Mouse (Mus musculus): Measurements from ENCODE around the gene Armc6. TPM values are rescaled to one million over a fixed set of nuclear protein-coding genes. Genes with fewer than 3 reads are reported as not detected.

Armc6 gene
- polyA plus RNA-seq, 1 experiment from 2014 or later, result 17.8 TPM

- no peaks in the 10 kb centered on the region for H3K9me3 ChIP-seq (replicated peaks; ENCODE audit: control insufficient read depth, low read length)
- H3K4me3 ChIP-seq (ENCODE audit: low read depth, low read length), result no peak overlapping the region
- no peak for ATAC-seq (replicated peaks; ENCODE audit: insufficient number of reproducible peaks, low FRiP score, low TSS enrichment)
- no peak overlapping the region for H3K9ac ChIP-seq (ENCODE audit: low read depth, low read length)
- H3K27ac ChIP-seq (ENCODE audit: low read depth, low read length), result no peak overlapping the region
- H3K4me2 ChIP-seq, result no peak overlapping the region
- H3K4me1 ChIP-seq (ENCODE audit: control insufficient read depth, insufficient read depth, low read length), result peaks cover 10% of the 10 kb centered on the region
- 72% methylated on average over 5 of the region's 5 CpGs for WGBS (ENCODE audit: insufficient replicate concordance)
- no peaks in the 10 kb centered on the region for H3K36me3 ChIP-seq (ENCODE audit: control insufficient read depth, insufficient read depth, low read length)
- H3K27me3 ChIP-seq (ENCODE audit: control insufficient read depth, insufficient read depth, low read length), result 0 out of 2 replicates have a peak, but pooled peaks cover 2% of the 10 kb centered on the region
These were observed 34.1 kb downstream of the Armc6 start for GRCm38 (mm10) chr8:70200098-70200681.

- H3K9me3 ChIP-seq (replicated peaks; ENCODE audit: control insufficient read depth, low read length), result no peaks in the 10 kb centered on the region
- H3K4me1 ChIP-seq (ENCODE audit: control insufficient read depth, insufficient read depth, low read length), result no peaks in the 10 kb centered on the region; the same call in 1 of the 2 replicates
- no peak overlapping the region for H3K4me2 ChIP-seq
- H3K27ac ChIP-seq (ENCODE audit: low read depth, low read length), result no peak overlapping the region
- H3K9ac ChIP-seq (ENCODE audit: low read depth, low read length), result no peak overlapping the region
- H3K27me3 ChIP-seq (ENCODE audit: control insufficient read depth, insufficient read depth, low read length), result 0 out of 2 replicates have a peak, but pooled peaks cover 2% of the 10 kb centered on the region
- H3K4me3 ChIP-seq (ENCODE audit: low read depth, low read length), result no peak overlapping the region
- 50% methylated on average over 7 of the region's 7 CpGs for WGBS (ENCODE audit: insufficient replicate concordance)
- no peaks in the 10 kb centered on the region for H3K36me3 ChIP-seq (ENCODE audit: control insufficient read depth, insufficient read depth, low read length)
- no peak for ATAC-seq (replicated peaks; ENCODE audit: insufficient number of reproducible peaks, low FRiP score, low TSS enrichment)
These were observed 36.7 kb downstream of the Armc6 start for GRCm38 (mm10) chr8:70197603-70198002.

- Histone ChIP-seq H3K9ac (ENCODE audit: low read depth, low read length) (no peak overlapping the region), H3K4me1 (ENCODE audit: control insufficient read depth, insufficient read depth, low read length) (no peaks in the 10 kb centered on the region), H3K9me3 (replicated peaks; ENCODE audit: control insufficient read depth, low read length) (no peaks in the 10 kb centered on the region), H3K4me2 (no peak overlapping the region), H3K36me3 (ENCODE audit: control insufficient read depth, insufficient read depth, low read length) (no peaks in the 10 kb centered on the region), H3K27ac (ENCODE audit: low read depth, low read length) (no peak overlapping the region), H3K4me3 (ENCODE audit: low read depth, low read length) (no peak overlapping the region), H3K27me3 (ENCODE audit: control insufficient read depth, insufficient read depth, low read length) (0 out of 2 replicates have a peak, but pooled peaks cover 2% of the 10 kb centered on the region)
- WGBS (ENCODE audit: insufficient replicate concordance), result 69% methylated on average over 2 of the region's 2 CpGs
- ATAC-seq (replicated peaks; ENCODE audit: insufficient number of reproducible peaks, low FRiP score, low TSS enrichment), result no peak
These were observed 38.5 kb downstream of the Armc6 start for GRCm38 (mm10) chr8:70195762-70196161.

- 73% methylated on average over 3 of the region's 3 CpGs for WGBS (ENCODE audit: insufficient replicate concordance)
- Histone ChIP-seq H3K4me2 (no peak overlapping the region), H3K9me3 (replicated peaks; ENCODE audit: control insufficient read depth, low read length) (no peaks in the 10 kb centered on the region), H3K4me3 (ENCODE audit: low read depth, low read length) (no peak overlapping the region), H3K27ac (ENCODE audit: low read depth, low read length) (no peak overlapping the region), H3K27me3 (ENCODE audit: control insufficient read depth, insufficient read depth, low read length) (0 out of 2 replicates have a peak, but pooled peaks cover 2% of the 10 kb centered on the region), H3K36me3 (ENCODE audit: control insufficient read depth, insufficient read depth, low read length) (no peaks in the 10 kb centered on the region), H3K9ac (ENCODE audit: low read depth, low read length) (no peak overlapping the region), H3K4me1 (ENCODE audit: control insufficient read depth, insufficient read depth, low read length) (no peaks in the 10 kb centered on the region)
- ATAC-seq (replicated peaks; ENCODE audit: insufficient number of reproducible peaks, low FRiP score, low TSS enrichment), result no peak
These were observed 40.1 kb downstream of the Armc6 start for GRCm38 (mm10) chr8:70194191-70194590.

- ATAC-seq (replicated peaks; ENCODE audit: insufficient number of reproducible peaks, low FRiP score, low TSS enrichment), result no peak
- no peaks in the 10 kb centered on the region for H3K27me3 ChIP-seq (ENCODE audit: control insufficient read depth, insufficient read depth, low read length)
- H3K9ac ChIP-seq (ENCODE audit: low read depth, low read length), result no peak overlapping the region
- WGBS (ENCODE audit: insufficient replicate concordance), result 73% methylated on average over 5 of the region's 5 CpGs
- no peak overlapping the region for H3K27ac ChIP-seq (ENCODE audit: low read depth, low read length)
- no peaks in the 10 kb centered on the region for H3K36me3 ChIP-seq (ENCODE audit: control insufficient read depth, insufficient read depth, low read length)
- H3K4me3 ChIP-seq (ENCODE audit: low read depth, low read length), result no peak overlapping the region
- H3K4me2 ChIP-seq, result no peak overlapping the region
- no peaks in the 10 kb centered on the region for H3K9me3 ChIP-seq (replicated peaks; ENCODE audit: control insufficient read depth, low read length)
- H3K4me1 ChIP-seq (ENCODE audit: control insufficient read depth, insufficient read depth, low read length), result no peaks in the 10 kb centered on the region
These were observed 41.0 kb downstream of the Armc6 start for GRCm38 (mm10) chr8:70193238-70193637.

- H3K4me3 ChIP-seq (ENCODE audit: low read depth, low read length), result no peak overlapping the region
- no peak overlapping the region for H3K27ac ChIP-seq (ENCODE audit: low read depth, low read length)
- whole genome bisulfite sequencing (ENCODE audit: insufficient replicate concordance), result 56% methylated on average over 7 of the region's 7 CpGs
- H3K9ac ChIP-seq (ENCODE audit: low read depth, low read length), result no peak overlapping the region
- H3K9me3 ChIP-seq (replicated peaks; ENCODE audit: control insufficient read depth, low read length), result no peaks in the 10 kb centered on the region
- no peak for ATAC-seq (replicated peaks; ENCODE audit: insufficient number of reproducible peaks, low FRiP score, low TSS enrichment)
- H3K36me3 ChIP-seq (ENCODE audit: control insufficient read depth, insufficient read depth, low read length), result no peaks in the 10 kb centered on the region
- no peaks in the 10 kb centered on the region for H3K4me1 ChIP-seq (ENCODE audit: control insufficient read depth, insufficient read depth, low read length)
- H3K27me3 ChIP-seq (ENCODE audit: control insufficient read depth, insufficient read depth, low read length), result no peaks in the 10 kb centered on the region
- no peak overlapping the region for H3K4me2 ChIP-seq
These were observed 45.6 kb downstream of the Armc6 start for GRCm38 (mm10) chr8:70188707-70189106.

GRCm38 (mm10) chr8:70183194-70183593, 51.1 kb downstream of the Armc6 start:
- no peaks in the 10 kb centered on the region for H3K4me1 ChIP-seq (ENCODE audit: control insufficient read depth, insufficient read depth, low read length)
- H3K9me3 ChIP-seq (replicated peaks; ENCODE audit: control insufficient read depth, low read length), result no peaks in the 10 kb centered on the region
- WGBS (ENCODE audit: insufficient replicate concordance), result 80% methylated on average over 4 of the region's 4 CpGs
- no peak overlapping the region for H3K4me3 ChIP-seq (ENCODE audit: low read depth, low read length)
- no peak overlapping the region for H3K4me2 ChIP-seq
- no peak for ATAC-seq (replicated peaks; ENCODE audit: insufficient number of reproducible peaks, low FRiP score, low TSS enrichment)
- no peak overlapping the region for H3K9ac ChIP-seq (ENCODE audit: low read depth, low read length)
- H3K36me3 ChIP-seq (ENCODE audit: control insufficient read depth, insufficient read depth, low read length), result peaks cover 20% of the 10 kb centered on the region
- no peaks in the 10 kb centered on the region for H3K27me3 ChIP-seq (ENCODE audit: control insufficient read depth, insufficient read depth, low read length)
- no peak overlapping the region for H3K27ac ChIP-seq (ENCODE audit: low read depth, low read length)

- WGBS (ENCODE audit: insufficient replicate concordance), result 52% methylated on average over 2 of the region's 2 CpGs
- Histone ChIP-seq H3K27me3 (ENCODE audit: control insufficient read depth, insufficient read depth, low read length) (no peaks in the 10 kb centered on the region), H3K4me1 (ENCODE audit: control insufficient read depth, insufficient read depth, low read length) (no peaks in the 10 kb centered on the region), H3K36me3 (ENCODE audit: control insufficient read depth, insufficient read depth, low read length) (peaks cover 20% of the 10 kb centered on the region), H3K4me2 (no peak overlapping the region), H3K27ac (ENCODE audit: low read depth, low read length) (no peak overlapping the region), H3K9me3 (replicated peaks; ENCODE audit: control insufficient read depth, low read length) (no peaks in the 10 kb centered on the region), H3K9ac (ENCODE audit: low read depth, low read length) (no peak overlapping the region), H3K4me3 (ENCODE audit: low read depth, low read length) (no peak overlapping the region)
- no peak for ATAC-seq (replicated peaks; ENCODE audit: insufficient number of reproducible peaks, low FRiP score, low TSS enrichment)
These were observed 52.4 kb downstream of the Armc6 start for GRCm38 (mm10) chr8:70181903-70182252.

GRCm38 (mm10) chr8:70181212-70181902, 52.9 kb downstream of the Armc6 start:
- WGBS (ENCODE audit: insufficient replicate concordance), result 70% methylated on average over 16 of the region's 16 CpGs
- Histone ChIP-seq H3K36me3 (ENCODE audit: control insufficient read depth, insufficient read depth, low read length) (peaks cover 22% of the 10 kb centered on the region), H3K27me3 (ENCODE audit: control insufficient read depth, insufficient read depth, low read length) (no peaks in the 10 kb centered on the region), H3K4me1 (ENCODE audit: control insufficient read depth, insufficient read depth, low read length) (no peaks in the 10 kb centered on the region), H3K4me3 (ENCODE audit: low read depth, low read length) (no peak overlapping the region), H3K9ac (ENCODE audit: low read depth, low read length) (no peak overlapping the region), H3K9me3 (replicated peaks; ENCODE audit: control insufficient read depth, low read length) (no peaks in the 10 kb centered on the region), H3K27ac (ENCODE audit: low read depth, low read length) (no peak overlapping the region), H3K4me2 (no peak overlapping the region)
- ATAC-seq (replicated peaks; ENCODE audit: insufficient number of reproducible peaks, low FRiP score, low TSS enrichment), result no peak

All from heart, embryonic 11.5 days (tissue).